Mouse (Mus musculus) heart, embryonic 12.5 days (tissue): ENCODE results near the gene Amy2a5. TPM values are rescaled to one million over a fixed set of nuclear protein-coding genes. Genes with fewer than 3 reads are reported as not detected.
"Not testable (repeated sequence)": the region's sequence is repeated elsewhere in the genome, so short reads cannot be mapped to it uniquely, and the experiment has no call there.

Experiments
- ATAC-seq: fragments of 200-750 bp; cut with Nextera tagmentation; 2 replicates; pipeline ENCODE4 v1.8.0; 2017; ENCODE audit warnings: moderate TSS enrichment, moderate library complexity; ENCODE audit not compliant: insufficient number of reproducible peaks, low FRiP score
- H3K27ac ChIP-seq: fragments of 300-500 bp; sonication (generic); 2 replicates; pipeline ENCODE4 v1.5.1; 2016; ENCODE audit warnings: mild to moderate bottlenecking, moderate library complexity; ENCODE audit not compliant: poor library complexity, severe bottlenecking
- H3K27me3 ChIP-seq: fragments of 300-500 bp; sonication (generic); replicated peaks from 2 replicates; pipeline ENCODE4 v1.6.1; 2016; ENCODE audit warnings: mild to moderate bottlenecking, moderate library complexity
- H3K36me3 ChIP-seq: fragments of 300-500 bp; sonication (generic); 2 replicates; pipeline ENCODE4 v1.6.1; 2016; ENCODE audit warnings: mild to moderate bottlenecking, moderate library complexity
- H3K4me1 ChIP-seq: fragments of 300-500 bp; sonication (generic); replicated peaks from 2 replicates; pipeline ENCODE4 v1.6.1; 2016; ENCODE audit warnings: mild to moderate bottlenecking
- H3K4me2 ChIP-seq: fragments of 300-500 bp; sonication (generic); 2 replicates; pipeline ENCODE4 v1.6.1; 2016; ENCODE audit warnings: mild to moderate bottlenecking, moderate library complexity
- H3K4me3 ChIP-seq: fragments of 300-500 bp; sonication (generic); 2 replicates; pipeline ENCODE4 v1.5.1; 2016; ENCODE audit warnings: mild to moderate bottlenecking
- H3K9ac ChIP-seq: fragments of 300-500 bp; sonication (generic); 2 replicates; pipeline ENCODE4 v1.6.1; 2016; ENCODE audit warnings: mild to moderate bottlenecking, moderate library complexity
- H3K9me3 ChIP-seq: fragments of 300-500 bp; sonication (generic); replicated peaks from 2 replicates; pipeline ENCODE4 v1.6.1; 2016; ENCODE audit warnings: mild to moderate bottlenecking, moderate library complexity
- WGBS: fragments of 180-500 bp; shearing (Covaris S2); methylation state at CpG from one replicate; pipeline ENCODE4 v1.1.7; 2016; 5-methylcytosine and 5-hydroxymethylcytosine counted together
- polyA plus RNA-seq: library from polyadenylated mRNA; unstranded; fragments of >200 nt; fragmentation: Nextera tagmentation; extraction: Ambion mirVana; gene quantifications from 2 replicates; pipeline ENCODE4 v1.2.1, GENCODE M21; 2016

Gene Amy2a5
- not detected in 2 replicates for polyA plus RNA-seq

DNA sequence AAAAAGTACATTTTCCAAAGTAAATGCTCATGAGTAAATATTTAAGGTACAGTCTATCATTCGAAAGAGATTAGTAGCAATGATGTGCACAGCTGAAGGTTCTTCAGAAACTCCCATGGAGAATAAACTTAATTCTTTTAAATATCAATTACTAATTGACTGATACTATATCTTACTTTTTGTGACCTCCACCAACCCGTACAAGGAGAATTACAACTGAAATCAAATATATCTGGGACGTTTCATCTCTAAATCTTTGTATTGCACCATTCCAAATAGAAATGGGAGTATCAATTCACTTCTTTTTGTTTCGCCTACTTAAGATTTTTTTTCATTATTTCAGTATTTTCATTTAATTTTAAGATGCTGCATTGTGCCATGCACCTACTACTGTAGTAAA is at the start of gene Amy2a5:
TSS of gene Amy2a5 (minus strand) at position 101 of the 400 bp plus-strand sequence.
- H3K27me3 ChIP-seq, ATAC-seq, H3K27ac ChIP-seq, H3K4me1 ChIP-seq, H3K4me3 ChIP-seq, H3K4me2 ChIP-seq, H3K9ac ChIP-seq, H3K9me3 ChIP-seq, H3K36me3 ChIP-seq: not testable (repeated sequence)
- WGBS: no CpG with 5 or more reads among the region's 4 CpGs

DNA sequence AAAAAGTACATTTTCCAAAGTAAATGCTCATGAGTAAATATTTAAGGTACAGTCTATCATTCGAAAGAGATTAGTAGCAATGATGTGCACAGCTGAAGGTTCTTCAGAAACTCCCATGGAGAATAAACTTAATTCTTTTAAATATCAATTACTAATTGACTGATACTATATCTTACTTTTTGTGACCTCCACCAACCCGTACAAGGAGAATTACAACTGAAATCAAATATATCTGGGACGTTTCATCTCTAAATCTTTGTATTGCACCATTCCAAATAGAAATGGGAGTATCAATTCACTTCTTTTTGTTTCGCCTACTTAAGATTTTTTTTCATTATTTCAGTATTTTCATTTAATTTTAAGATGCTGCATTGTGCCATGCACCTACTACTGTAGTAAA is 32.7 kb upstream of the Amy2a5 start, which contains the start of gene Amy2a4:
TSS of gene Amy2a4 (minus strand) at position 101 of the 400 bp plus-strand sequence.
- ATAC-seq, H3K27ac ChIP-seq, H3K4me2 ChIP-seq, H3K9ac ChIP-seq, H3K4me3 ChIP-seq, H3K9me3 ChIP-seq, H3K36me3 ChIP-seq, H3K27me3 ChIP-seq, H3K4me1 ChIP-seq: not testable (repeated sequence)
- WGBS: no CpG with 5 or more reads among the region's 4 CpGs

DNA sequence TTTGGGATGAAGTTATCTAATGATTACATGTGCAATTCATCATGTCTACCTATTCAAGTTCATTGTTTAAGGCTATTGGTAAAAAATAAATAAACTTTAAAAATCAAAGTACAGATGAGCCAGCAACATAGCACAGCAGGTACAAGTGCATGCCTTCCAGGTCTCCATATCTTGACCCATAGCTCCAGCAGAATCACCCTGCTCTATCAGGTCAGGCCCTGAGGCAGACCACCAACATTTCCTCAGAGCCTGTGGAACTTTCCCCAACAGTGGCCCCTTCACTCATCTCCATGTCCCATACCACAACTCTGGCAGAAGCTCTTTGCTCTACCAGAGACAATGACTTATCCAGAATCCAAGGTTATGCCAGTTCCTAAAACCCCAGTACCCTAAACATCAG is 21.6 kb upstream of the Amy2a5 start:
- ATAC-seq: not testable (repeated sequence)

DNA sequence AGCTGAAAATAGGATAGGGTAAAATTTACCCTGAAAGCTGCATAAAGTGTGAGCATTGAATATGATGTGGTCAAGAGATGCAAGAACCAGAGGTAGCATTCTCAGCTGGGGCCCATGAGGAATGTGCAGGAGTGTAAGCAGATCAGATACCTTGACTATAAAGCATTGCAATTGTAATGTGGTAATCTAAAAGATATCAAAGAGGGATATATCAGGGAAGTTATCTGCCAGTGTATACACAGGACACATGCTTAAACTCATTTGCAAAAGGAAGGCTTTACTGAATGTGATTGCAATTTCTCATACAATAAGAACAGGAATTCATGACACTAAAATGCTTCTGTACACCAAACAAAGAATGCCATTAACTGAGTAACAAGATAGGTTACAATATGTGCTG is 20.9 kb upstream of the Amy2a5 start:
- H3K9ac ChIP-seq, H3K36me3 ChIP-seq, H3K4me1 ChIP-seq, H3K27me3 ChIP-seq, ATAC-seq, H3K27ac ChIP-seq, H3K9me3 ChIP-seq, H3K4me2 ChIP-seq, H3K4me3 ChIP-seq: not testable (repeated sequence)

More for the DNA sequence above, 21.6 kb upstream of the Amy2a5 start:
- H3K9ac ChIP-seq, H3K4me3 ChIP-seq, H3K9me3 ChIP-seq, H3K27me3 ChIP-seq, H3K4me2 ChIP-seq, H3K36me3 ChIP-seq, H3K27ac ChIP-seq, H3K4me1 ChIP-seq: not testable (repeated sequence)

DNA sequence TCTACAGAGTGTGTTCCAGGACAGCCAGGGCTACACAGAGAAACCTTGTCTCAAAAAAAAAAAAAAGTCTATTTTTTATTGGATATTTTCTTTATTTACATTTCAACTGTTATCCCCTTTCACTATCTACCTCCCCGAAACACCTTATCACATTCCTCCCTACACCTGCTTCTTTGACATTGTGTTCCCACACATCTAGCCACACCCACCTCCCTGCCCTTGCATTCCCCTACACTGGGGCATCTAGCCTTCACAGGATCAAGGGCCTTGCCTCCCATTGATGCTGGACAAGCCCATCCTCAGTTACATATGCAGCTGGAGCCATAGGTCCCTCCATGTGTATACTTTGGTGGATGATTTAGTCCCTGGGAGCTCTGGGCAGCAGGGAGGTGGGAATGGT is 31.5 kb downstream of the Amy2a5 start:
- H3K9me3 ChIP-seq: peaks cover 9% of the 10 kb centered on the region
- no peak overlapping the region for H3K4me2 ChIP-seq
- no peak overlapping the region for H3K27ac ChIP-seq
- no peak overlapping the region for H3K4me3 ChIP-seq
- H3K36me3 ChIP-seq: no peaks in the 10 kb centered on the region
- H3K27me3 ChIP-seq: no peaks in the 10 kb centered on the region
- no peak for ATAC-seq
- WGBS: 76% methylated on average over 1 of the region's 1 CpGs
- no peaks in the 10 kb centered on the region for H3K4me1 ChIP-seq
- no peak overlapping the region for H3K9ac ChIP-seq

Other genes starting within 250 kb of the Amy2a5 start
- gene Amy2a4, start 32.6 kb upstream of the Amy2a5 start, polyA plus RNA-seq: not detected in 2 replicates
- not detected in 2 replicates for gene Amy2a3, start 65.2 kb upstream of the Amy2a5 start, polyA plus RNA-seq
- not detected in 2 replicates for gene Amy2a2, start 97.8 kb upstream of the Amy2a5 start, polyA plus RNA-seq